Mouse (Mus musculus) olfactory bulb, adult 2 months (tissue): Measurements from ENCODE around the gene Tnfsf13.
"Not testable (repeated sequence)": the region's sequence is repeated elsewhere in the genome, so short reads cannot be mapped to it uniquely, and the experiment has no call there.

Experiments
- CTCF ChIP-seq: fragments of 200-500 bp; IDR thresholded peaks from 2 replicates; pipeline ENCODE4 v1.5.1; 2012; ENCODE audit warnings: low read depth, mild to moderate bottlenecking, low read length, moderate library complexity; ENCODE audit not compliant: insufficient read depth
- POLR2A ChIP-seq: fragments of 200-500 bp; IDR thresholded peaks from 2 replicates; pipeline ENCODE4 v1.6.1; 2012; ENCODE audit warnings: mild to moderate bottlenecking, low read depth, low read length, moderate library complexity; ENCODE audit not compliant: insufficient read depth

GRCm38 (mm10) chr11:69731408-69731807 is 45.8 kb upstream of the Tnfsf13 start:
- TF ChIP-seq CTCF, POLR2A: not testable (repeated sequence)
